Mouse (Mus musculus): ENCODE measurements around the gene Atg2b. TPM values are rescaled to one million over a fixed set of nuclear protein-coding genes. Genes with fewer than 3 reads are reported as not detected.
A peak's percentile ranks its signal among the peaks of the same experiment; 100 is the strongest.

Atg2b gene
- polyA plus RNA-seq, 1 experiment from 2014 or later = 10.7 TPM

DNA sequence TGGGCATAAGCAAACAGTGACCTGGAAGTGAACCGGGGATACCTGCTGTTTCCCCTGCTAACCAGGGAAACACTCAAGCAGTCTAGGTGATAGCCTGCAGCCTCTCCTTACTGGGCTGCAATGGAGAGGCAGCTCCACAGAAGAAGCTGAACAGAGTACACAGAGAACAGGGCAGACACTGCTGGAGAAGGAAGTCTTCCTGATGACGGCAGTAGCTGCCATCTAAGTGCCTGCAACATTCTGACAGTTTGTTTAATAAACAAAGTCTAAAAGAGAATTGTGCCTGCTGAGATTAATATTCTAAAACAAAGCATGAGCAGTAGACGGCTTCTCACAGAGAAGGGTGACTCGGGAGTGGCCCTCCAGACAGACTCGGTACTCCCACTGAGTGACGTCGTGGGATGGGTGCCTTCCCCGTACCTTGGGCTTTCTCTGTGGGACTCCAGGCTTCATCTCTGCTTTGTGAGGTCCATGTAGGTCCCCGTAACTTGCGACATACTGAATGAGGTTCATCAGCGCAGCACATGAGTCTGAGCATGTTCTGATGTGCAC lies 42.2 kb downstream of the Atg2b start:
- no peaks in the 10 kb centered on the region for H3K9me3 ChIP-seq
- no peak overlapping the region for H3K4me3 ChIP-seq
- WGBS = 93% methylated on average over 11 of the region's 11 CpGs
- H3K27ac ChIP-seq = no peak overlapping the region
- H3K27me3 ChIP-seq (ENCODE audit: insufficient read depth, poor library complexity, severe bottlenecking) = no peaks in the 10 kb centered on the region
- peaks cover 100% of the 10 kb centered on the region for H3K36me3 ChIP-seq
- no peaks in the 10 kb centered on the region for H3K4me1 ChIP-seq (replicated peaks)
- no peak for DNase-seq (ENCODE audit: low spot score)

DNA sequence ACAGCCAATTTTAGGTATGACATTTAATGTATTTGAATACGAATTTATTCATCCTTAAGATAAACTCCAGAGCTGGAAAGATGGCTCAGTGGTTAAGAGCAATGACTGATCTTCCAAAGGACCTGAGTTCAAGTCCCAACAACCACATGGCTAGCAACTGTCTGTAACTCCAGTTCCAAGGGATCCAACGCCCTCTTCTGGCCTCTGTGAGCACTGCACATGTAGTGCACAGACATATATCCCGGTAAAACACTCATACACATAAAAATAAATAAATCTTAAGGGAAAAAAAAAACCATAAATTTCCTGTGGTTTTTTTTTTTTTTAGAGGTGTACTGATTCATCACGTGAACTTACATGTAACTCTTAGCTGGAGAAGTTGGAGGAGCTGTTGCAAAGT lies 47.5 kb downstream of the Atg2b start:
- Histone ChIP-seq H3K4me1 (replicated peaks) (no peaks in the 10 kb centered on the region), H3K27me3 (ENCODE audit: insufficient read depth, poor library complexity, severe bottlenecking) (no peaks in the 10 kb centered on the region), H3K9me3 (no peaks in the 10 kb centered on the region), H3K4me3 (no peak overlapping the region), H3K36me3 (peaks cover 100% of the 10 kb centered on the region), H3K27ac (no peak overlapping the region)
- no peak for DNase-seq (ENCODE audit: low spot score)
- 76% methylated on average over 4 of the region's 4 CpGs for WGBS

DNA sequence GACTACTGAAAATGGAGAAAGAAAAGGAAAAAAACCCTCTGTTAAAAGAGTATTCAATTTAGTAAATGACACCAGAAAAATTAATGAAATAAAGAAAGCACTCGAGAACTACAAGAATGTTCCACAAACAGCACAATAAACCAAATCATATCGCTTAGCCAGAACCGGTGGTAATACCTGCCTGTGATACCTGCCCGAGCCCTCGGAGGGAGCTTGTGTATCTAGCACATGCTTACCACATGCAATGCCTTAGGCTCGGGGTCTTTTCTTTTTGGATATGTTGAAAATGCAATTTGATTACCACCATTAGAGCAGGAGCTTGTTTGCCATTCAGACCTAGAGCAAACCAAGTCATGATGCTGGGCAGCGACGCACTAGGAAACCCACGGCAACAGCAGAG lies 48.5 kb downstream of the Atg2b start:
- H3K27ac ChIP-seq = no peak overlapping the region
- no peaks in the 10 kb centered on the region for H3K4me1 ChIP-seq (replicated peaks)
- H3K4me3 ChIP-seq = no peak overlapping the region
- WGBS = 94% methylated on average over 9 of the region's 9 CpGs
- H3K9me3 ChIP-seq = no peaks in the 10 kb centered on the region
- H3K36me3 ChIP-seq = peaks cover 99% of the 10 kb centered on the region
- DNase-seq (ENCODE audit: low spot score) = no peak
- H3K27me3 ChIP-seq (ENCODE audit: insufficient read depth, poor library complexity, severe bottlenecking) = no peaks in the 10 kb centered on the region

DNA sequence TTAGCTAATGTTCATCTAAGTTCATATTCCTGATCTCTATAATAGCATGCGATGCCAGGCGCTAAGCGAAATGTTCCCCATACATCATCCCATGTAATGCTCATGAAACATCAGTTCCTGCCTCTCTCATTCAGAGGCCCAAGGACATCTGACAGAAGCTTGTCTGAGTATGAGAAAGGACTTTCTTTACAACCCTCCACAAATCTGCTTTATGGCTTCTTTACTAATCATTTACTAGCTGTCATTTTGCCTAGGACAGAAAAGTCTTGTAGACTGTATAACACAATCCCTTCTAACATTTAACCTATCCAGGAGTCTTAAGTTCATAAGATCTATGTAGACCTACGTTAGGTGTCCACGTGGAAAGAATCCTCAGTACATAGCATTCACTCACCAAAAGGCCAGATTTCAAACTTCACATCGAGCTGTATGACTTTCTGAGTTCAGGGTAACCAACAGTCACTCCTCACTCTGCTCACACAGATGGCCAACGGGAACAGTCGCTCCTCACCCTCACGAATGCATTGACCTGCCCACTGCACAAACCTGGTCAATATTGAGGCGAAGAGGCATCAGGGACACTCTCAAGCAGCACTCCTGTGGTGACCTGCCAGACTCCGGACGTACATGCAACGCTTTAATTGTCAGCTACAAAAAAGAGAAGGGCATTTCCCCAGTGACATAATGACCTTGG lies 50.5 kb downstream of the Atg2b start:
- Histone ChIP-seq H3K36me3 (peaks cover 86% of the 10 kb centered on the region), H3K27me3 (ENCODE audit: insufficient read depth, poor library complexity, severe bottlenecking) (no peaks in the 10 kb centered on the region), H3K4me1 (replicated peaks) (no peaks in the 10 kb centered on the region), H3K27ac (no peak overlapping the region), H3K9me3 (no peaks in the 10 kb centered on the region), H3K4me3 (no peak overlapping the region)
- 95% methylated on average over 13 of the region's 13 CpGs for WGBS
- DNase-seq (ENCODE audit: low spot score) = no peak

DNA sequence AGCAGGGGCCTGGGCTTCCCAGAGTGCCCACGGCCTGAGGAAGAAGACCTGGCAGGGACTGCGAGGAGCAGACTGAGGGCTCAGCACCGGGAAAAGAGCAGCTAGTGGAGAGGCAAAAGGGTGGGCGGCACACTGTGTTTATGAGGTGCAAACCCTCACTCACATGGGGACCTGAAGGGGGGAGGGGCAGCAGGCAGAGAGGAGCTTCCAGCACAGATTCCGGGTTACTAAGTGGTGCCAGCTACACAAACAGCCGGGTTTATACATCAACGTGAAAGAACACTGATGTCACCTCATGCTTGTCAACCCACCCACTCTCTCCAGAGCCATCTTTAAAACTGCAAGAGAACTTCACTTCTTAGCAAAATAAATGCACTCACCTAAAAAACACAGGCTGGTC lies 59.2 kb downstream of the Atg2b start:
- Histone ChIP-seq H3K9me3 (no peaks in the 10 kb centered on the region), H3K4me1 (replicated peaks) (0 out of 2 replicates have a peak, but pooled peaks cover 2% of the 10 kb centered on the region), H3K27me3 (ENCODE audit: insufficient read depth, poor library complexity, severe bottlenecking) (no peaks in the 10 kb centered on the region), H3K27ac (no peak overlapping the region), H3K4me3 (no peak overlapping the region), H3K36me3 (peaks cover 69% of the 10 kb centered on the region)
- WGBS = 69% methylated on average over 7 of the region's 7 CpGs
- DNase-seq (ENCODE audit: low spot score) = no peak

DNA sequence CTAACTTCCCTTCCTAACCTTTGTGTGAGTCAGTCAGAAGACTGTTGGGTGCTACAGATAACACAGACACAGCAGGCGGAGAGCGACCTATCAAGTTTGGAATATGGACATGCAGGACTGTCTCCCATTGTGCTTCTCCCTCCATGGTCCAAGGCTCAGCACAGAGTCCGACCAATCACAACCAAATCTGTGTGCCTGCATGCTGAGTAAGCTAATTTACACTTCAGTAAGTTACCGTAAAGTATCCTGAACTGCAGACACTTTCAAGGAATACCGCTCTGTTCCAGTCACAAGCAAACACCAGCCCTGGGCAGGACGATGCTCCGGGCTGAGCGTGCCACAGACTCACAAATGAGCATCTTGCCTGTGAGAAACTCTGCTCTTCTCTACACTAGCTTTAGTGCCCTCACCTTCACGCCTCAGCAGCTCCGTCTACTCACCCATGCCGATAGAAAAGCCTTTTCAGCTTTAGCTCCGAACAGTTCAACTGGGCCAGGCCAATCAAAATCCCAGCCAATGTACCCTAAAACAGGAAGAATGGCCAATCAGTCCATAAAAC lies 62.0 kb downstream of the Atg2b start:
- no peak for DNase-seq (ENCODE audit: low spot score)
- 74% methylated on average over 12 of the region's 12 CpGs for WGBS
- Histone ChIP-seq H3K9me3 (no peaks in the 10 kb centered on the region), H3K27ac (no peak overlapping the region), H3K4me3 (no peak overlapping the region), H3K36me3 (peaks cover 81% of the 10 kb centered on the region), H3K27me3 (ENCODE audit: insufficient read depth, poor library complexity, severe bottlenecking) (no peaks in the 10 kb centered on the region), H3K4me1 (replicated peaks) (0 out of 2 replicates have a peak, but pooled peaks cover 2% of the 10 kb centered on the region)

DNA sequence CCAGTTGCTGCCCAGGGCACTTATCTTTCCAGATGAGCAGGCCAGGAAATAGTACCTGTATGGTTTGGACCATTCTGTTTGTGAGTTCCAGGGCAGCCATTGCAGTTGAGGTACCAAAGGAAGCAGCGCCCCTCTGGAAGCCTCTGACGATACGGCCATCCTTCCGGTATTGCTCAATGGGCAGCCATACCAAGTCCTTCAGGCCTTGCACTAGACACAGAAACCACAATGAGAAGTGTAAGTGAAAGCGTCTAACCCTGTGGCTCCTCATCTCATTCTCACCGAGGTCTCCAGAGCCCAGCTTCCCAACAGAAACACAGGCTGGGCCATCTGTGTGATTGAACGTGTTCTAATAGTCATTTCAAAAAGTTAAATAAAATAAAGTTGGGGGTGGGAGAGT lies 63.0 kb downstream of the Atg2b start:
- peaks cover 82% of the 10 kb centered on the region for H3K36me3 ChIP-seq
- H3K27me3 ChIP-seq (ENCODE audit: insufficient read depth, poor library complexity, severe bottlenecking) = no peaks in the 10 kb centered on the region
- no peak for DNase-seq (ENCODE audit: low spot score)
- no peak overlapping the region for H3K4me3 ChIP-seq
- 93% methylated on average over 7 of the region's 7 CpGs for WGBS
- H3K27ac ChIP-seq = no peak overlapping the region
- 0 out of 2 replicates have a peak, but pooled peaks cover 2% of the 10 kb centered on the region for H3K4me1 ChIP-seq (replicated peaks)
- H3K9me3 ChIP-seq = no peaks in the 10 kb centered on the region

DNA sequence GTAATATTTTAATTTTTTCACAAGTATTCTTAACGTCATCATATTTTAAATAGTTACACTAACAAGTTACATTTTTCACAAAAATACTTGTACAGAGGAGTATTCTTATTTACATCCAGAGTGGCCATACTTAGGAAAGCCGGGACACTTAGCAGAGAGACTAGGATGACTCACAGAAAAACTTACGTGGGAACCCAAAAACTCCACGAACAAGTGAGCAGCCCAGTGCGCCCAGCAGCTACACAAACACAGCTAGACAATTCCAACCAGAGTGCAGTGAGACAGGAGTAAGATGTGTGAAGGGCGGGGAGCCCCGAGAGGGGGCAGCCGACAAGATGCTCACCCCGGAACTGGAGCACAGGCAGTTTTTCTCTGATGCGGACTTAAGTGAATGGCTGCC lies 71.5 kb downstream of the Atg2b start:
- Histone ChIP-seq H3K27me3 (ENCODE audit: insufficient read depth, poor library complexity, severe bottlenecking) (no peaks in the 10 kb centered on the region), H3K4me1 (replicated peaks) (peaks cover 4% of the 10 kb centered on the region; the same call in 1 of the 2 replicates), H3K27ac (no peak overlapping the region), H3K36me3 (peaks cover 39% of the 10 kb centered on the region), H3K9me3 (no peaks in the 10 kb centered on the region), H3K4me3 (no peak overlapping the region)
- no peak for DNase-seq (ENCODE audit: low spot score)
- WGBS = 93% methylated on average over 10 of the region's 10 CpGs

DNA sequence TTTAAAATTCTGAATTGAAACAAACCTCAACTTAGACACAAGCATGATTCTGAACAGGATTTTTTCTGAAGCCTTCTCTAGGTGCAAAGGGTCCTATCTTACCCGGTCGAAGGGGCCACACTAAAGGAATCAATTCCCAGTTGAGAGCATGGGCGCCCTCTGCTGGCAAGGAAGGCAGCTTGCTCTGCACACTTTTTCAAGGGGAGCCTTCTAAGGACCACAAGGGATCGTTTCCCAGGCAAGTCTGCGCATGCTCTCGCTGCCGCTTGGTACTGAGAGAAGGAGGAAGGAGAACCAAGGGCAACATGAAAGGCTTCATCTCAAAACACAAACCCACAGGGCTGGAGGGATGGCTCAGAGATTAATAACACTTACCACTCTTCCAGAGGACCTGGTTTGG lies 73.3 kb downstream of the Atg2b start:
- WGBS = 15% methylated on average over 7 of the region's 7 CpGs
- 0 out of 2 replicates have a peak overlapping the region, but pooled peaks have one; percentile 29 for H3K27ac ChIP-seq

DNA sequence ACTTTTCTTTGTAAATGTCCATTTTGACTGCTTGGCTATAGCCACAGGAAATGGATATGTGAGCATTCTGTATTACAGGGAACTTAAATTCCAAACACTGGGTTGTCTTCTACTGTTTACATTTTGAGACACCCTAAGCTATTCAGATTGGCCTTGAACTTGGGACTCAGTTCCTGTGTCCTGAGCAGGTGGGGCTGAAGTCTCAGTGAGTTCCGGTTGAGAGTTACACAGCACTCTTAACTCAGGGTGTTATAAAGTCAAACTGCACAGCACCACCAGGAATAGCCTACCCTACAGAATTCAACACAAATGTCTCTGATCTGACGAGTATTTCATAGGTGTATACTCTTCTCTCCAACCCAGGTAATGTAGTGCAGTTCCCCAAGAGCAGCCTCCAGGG lies 74.0 kb downstream of the Atg2b start:
- Histone ChIP-seq H3K27ac (no peak overlapping the region), H3K27me3 (ENCODE audit: insufficient read depth, poor library complexity, severe bottlenecking) (no peaks in the 10 kb centered on the region; the same call in 1 of the 2 replicates), H3K36me3 (peaks cover 14% of the 10 kb centered on the region), H3K9me3 (no peaks in the 10 kb centered on the region), H3K4me3 (no peak overlapping the region), H3K4me1 (replicated peaks) (peaks cover 9% of the 10 kb centered on the region)
- 88% methylated on average over 2 of the region's 2 CpGs for WGBS
- DNase-seq (ENCODE audit: low spot score) = no peak

More for the DNA sequence above, 73.3 kb downstream of the Atg2b start:
- Histone ChIP-seq H3K4me3 (no peak overlapping the region), H3K4me1 (replicated peaks) (peaks cover 4% of the 10 kb centered on the region; the same call in 1 of the 2 replicates), H3K9me3 (no peaks in the 10 kb centered on the region), H3K27me3 (ENCODE audit: insufficient read depth, poor library complexity, severe bottlenecking) (no peaks in the 10 kb centered on the region), H3K36me3 (peaks cover 21% of the 10 kb centered on the region)
- DNase-seq (ENCODE audit: low spot score) = peak; percentile 83

DNA sequence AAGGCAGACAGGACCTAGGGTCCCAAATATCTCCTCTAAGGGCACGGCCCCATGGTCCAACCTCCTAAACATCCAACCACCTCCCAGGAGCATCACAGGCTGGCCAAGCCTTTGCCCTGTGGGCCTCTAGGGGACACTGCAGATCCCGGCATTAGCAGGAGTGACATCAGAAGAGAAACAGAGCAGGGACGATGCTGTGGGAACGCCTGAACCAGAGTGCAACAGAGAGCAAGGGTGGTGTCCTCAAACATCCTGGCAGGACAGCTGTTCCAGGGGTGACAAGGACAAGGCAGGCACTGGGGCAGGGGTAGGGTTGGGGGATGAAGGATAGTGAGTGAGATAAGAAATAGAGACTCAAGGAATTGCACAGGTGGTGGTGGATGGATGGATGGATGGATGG lies 78.1 kb downstream of the Atg2b start:
- WGBS = 84% methylated on average over 4 of the region's 4 CpGs
- H3K4me1 ChIP-seq (replicated peaks) = peaks cover 27% of the 10 kb centered on the region
- no peak overlapping the region for H3K27ac ChIP-seq
- no peaks in the 10 kb centered on the region for H3K9me3 ChIP-seq
- no peak for DNase-seq (ENCODE audit: low spot score)
- H3K27me3 ChIP-seq (ENCODE audit: insufficient read depth, poor library complexity, severe bottlenecking) = no peaks in the 10 kb centered on the region; the same call in 1 of the 2 replicates
- no peaks in the 10 kb centered on the region for H3K36me3 ChIP-seq
- H3K4me3 ChIP-seq = no peak overlapping the region

DNA sequence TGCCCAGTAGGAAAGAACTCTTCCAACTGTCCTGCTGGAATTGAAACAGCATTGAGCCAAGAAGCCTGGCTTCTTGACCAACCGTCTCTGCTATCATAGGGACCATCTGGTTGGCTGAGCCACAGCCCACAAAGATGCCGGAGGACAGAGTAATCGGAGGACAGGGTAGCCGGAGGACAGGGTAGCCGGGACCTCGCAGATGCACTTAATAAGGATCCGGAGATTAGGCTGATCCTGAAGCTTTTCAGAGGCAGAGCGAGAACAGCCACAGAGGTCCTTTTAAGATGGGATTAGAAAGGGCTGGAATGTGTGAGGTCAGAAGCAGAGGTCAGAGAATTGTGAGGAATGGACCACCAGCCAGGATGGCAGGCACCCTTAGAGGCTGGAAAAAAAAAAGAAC lies 79.8 kb downstream of the Atg2b start:
- peaks cover 38% of the 10 kb centered on the region for H3K4me1 ChIP-seq (replicated peaks)
- no peak overlapping the region for H3K27ac ChIP-seq
- 21% methylated on average over 8 of the region's 8 CpGs for WGBS
- no peaks in the 10 kb centered on the region; the same call in 1 of the 2 replicates for H3K27me3 ChIP-seq (ENCODE audit: insufficient read depth, poor library complexity, severe bottlenecking)
- no peaks in the 10 kb centered on the region for H3K9me3 ChIP-seq
- peak; percentile 20 for DNase-seq (ENCODE audit: low spot score)
- H3K36me3 ChIP-seq = no peaks in the 10 kb centered on the region
- H3K4me3 ChIP-seq = no peak overlapping the region

DNA sequence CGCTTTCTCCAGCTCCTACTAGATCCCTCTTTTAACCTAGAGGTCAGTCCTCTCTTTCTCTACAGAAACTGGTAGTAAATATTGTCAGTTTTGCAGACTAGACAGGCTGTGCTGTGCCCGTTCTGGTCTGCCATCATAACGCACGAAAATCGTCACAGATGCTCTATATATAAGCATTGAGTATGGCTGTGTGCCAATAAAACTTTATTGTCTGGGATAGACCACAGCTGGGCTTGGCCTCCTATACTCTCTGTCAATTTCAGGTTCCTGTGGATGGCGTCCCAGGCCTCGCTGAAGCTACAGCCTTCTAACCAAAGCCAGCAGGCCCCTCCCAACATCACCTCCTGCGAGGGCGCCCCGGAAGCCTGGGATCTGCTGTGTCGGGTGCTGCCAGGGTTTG lies 81.1 kb downstream of the Atg2b start:
- H3K9me3 ChIP-seq = no peaks in the 10 kb centered on the region
- H3K27ac ChIP-seq = no peak overlapping the region
- H3K36me3 ChIP-seq = no peaks in the 10 kb centered on the region
- DNase-seq (ENCODE audit: low spot score) = no peak
- H3K27me3 ChIP-seq (ENCODE audit: insufficient read depth, poor library complexity, severe bottlenecking) = no peaks in the 10 kb centered on the region; the same call in 1 of the 2 replicates
- H3K4me1 ChIP-seq (replicated peaks) = peaks cover 49% of the 10 kb centered on the region
- no peak overlapping the region for H3K4me3 ChIP-seq
- 93% methylated on average over 11 of the region's 11 CpGs for WGBS
